Mouse (Mus musculus) brain, embryonic 14.5 days (tissue): Measurements from ENCODE around the gene Pcgf1.

Experiments used
- CTCF ChIP-seq: fragments of 200-500 bp; IDR thresholded peaks from 2 replicates; pipeline ENCODE4 v1.5.1; 2012; ENCODE audit warnings: inconsistent platforms, mild to moderate bottlenecking, moderate library complexity, borderline replicate concordance; ENCODE audit not compliant: insufficient read depth, insufficient read length; ENCODE audit errors: extremely low read depth
- POLR2A ChIP-seq: fragments of 200-500 bp; IDR thresholded peaks from 2 replicates; pipeline ENCODE4 v1.6.1; 2012; ENCODE audit warnings: mild to moderate bottlenecking, inconsistent platforms, borderline replicate concordance; ENCODE audit not compliant: poor library complexity, insufficient read depth, insufficient read length, severe bottlenecking; ENCODE audit errors: extremely low read depth

- TF ChIP-seq POLR2A (peak; percentile 60), CTCF (no peak)
Measured at GRCm38 (mm10) chr6:83054074-83054851, 23.4 kb upstream of the Pcgf1 start, which contains the start of gene Aup1.
